Mouse (Mus musculus) left cerebral cortex, postnatal 36 days (tissue): ENCODE measurements around the gene Pus1. TPM values are rescaled to one million over a fixed set of nuclear protein-coding genes. Genes with fewer than 3 reads are reported as not detected.
"Not testable (repeated sequence)": the region's sequence is repeated elsewhere in the genome, so short reads cannot be mapped to it uniquely, and the experiment has no call there.

ENCODE experiments used
- DNase-seq, 2 experiments: peaks; one replicate each; pipeline ENCODE4 v3.0.0; 2021 to 2022; ENCODE audit warnings: low spot score in 2 of 2, mixed read lengths in 1 of 2
- intact Hi-C: fragments of 180-260 bp; cut with DNase I; formaldehyde crosslinking; loops from one replicate; pipeline ENCODE4 v1.15.1; 2025
- total RNA-seq, 2 experiments: library from RNA; stranded (reverse); gene quantifications; 2 replicates each; pipeline ENCODE4 v1.2.3; 2021

Gene Pus1
- total RNA-seq, 2 experiments from 2014 or later = 21.6 to 21.8 TPM

GRCm38 (mm10) chr5:110786081-110786835 lies 5.8 kb upstream of the Pus1 start:
- intact Hi-C loops = loop anchor here (5.0 kb wide), 1 partner anchor 481 kb away; no protein-coding TSS in a partner anchor

GRCm38 (mm10) chr5:110783150-110783549 lies 2.7 kb upstream of the Pus1 start:
- intact Hi-C loops = no loop called here

More at GRCm38 (mm10) chr5:110786081-110786835, 5.8 kb upstream of the Pus1 start:
- DNase-seq = peak; percentile 47 to 50

GRCm38 (mm10) chr5:110781529-110782238 lies 1.2 kb upstream of the Pus1 start:
- intact Hi-C loops = no loop called here
- DNase-seq = no peak

More at GRCm38 (mm10) chr5:110783150-110783549, 2.7 kb upstream of the Pus1 start:
- DNase-seq = no peak

GRCm38 (mm10) chr5:110780761-110781528 lies 486 bp upstream of the Pus1 start:
- no peak for DNase-seq
- intact Hi-C loops = no loop called here

- no peak for DNase-seq
- intact Hi-C loops = no loop called here
These were observed 1.0 kb downstream of the Pus1 start for GRCm38 (mm10) chr5:110779276-110779997.

- intact Hi-C loops = no loop called here
- DNase-seq = no peak
These were observed 2.2 kb downstream of the Pus1 start for GRCm38 (mm10) chr5:110778263-110778662.

GRCm38 (mm10) chr5:110776141-110776540 lies 4.3 kb downstream of the Pus1 start:
- no peak for DNase-seq
- intact Hi-C loops = no loop called here

GRCm38 (mm10) chr5:110774511-110774910 lies 5.9 kb downstream of the Pus1 start:
- intact Hi-C loops = no loop called here
- DNase-seq = no peak

GRCm38 (mm10) chr5:110772945-110773344 lies 7.5 kb downstream of the Pus1 start:
- DNase-seq, intact Hi-C loops: not testable (repeated sequence)

- DNase-seq = peak; percentile 99 to 100
- intact Hi-C loops = no loop called here
These were observed 9.9 kb downstream of the Pus1 start, which contains the start of gene Ep400 for GRCm38 (mm10) chr5:110770448-110771158. Gene Ep400 (minus strand): TSS chr5:110770717.

- no peak for DNase-seq
- intact Hi-C loops = no loop called here
These were observed 10.4 kb downstream of the Pus1 start for GRCm38 (mm10) chr5:110770031-110770445.

GRCm38 (mm10) chr5:110769272-110769671 lies 11.2 kb downstream of the Pus1 start:
- DNase-seq = no peak
- intact Hi-C loops = no loop called here

GRCm38 (mm10) chr5:110763890-110764289 lies 16.6 kb downstream of the Pus1 start:
- DNase-seq = no peak
- intact Hi-C loops = no loop called here

GRCm38 (mm10) chr5:110745021-110745420 lies 35.4 kb downstream of the Pus1 start:
- intact Hi-C loops = no loop called here
- DNase-seq = no peak

- intact Hi-C loops = no loop called here
- DNase-seq = no peak
These were observed 40.8 kb downstream of the Pus1 start for GRCm38 (mm10) chr5:110739496-110740275.

GRCm38 (mm10) chr5:110735606-110736005 lies 44.9 kb downstream of the Pus1 start:
- intact Hi-C loops = no loop called here
- no peak for DNase-seq

GRCm38 (mm10) chr5:110733231-110733823 lies 47.1 kb downstream of the Pus1 start:
- no peak for DNase-seq
- intact Hi-C loops = no loop called here

- no peak for DNase-seq
- intact Hi-C loops = no loop called here
These were observed 49.2 kb downstream of the Pus1 start for GRCm38 (mm10) chr5:110731227-110731626.
